Mouse (Mus musculus) erythroblast, embryonic 14.5 days (primary cell): ENCODE measurements around the gene Fshr.

Experiments
- GATA1 ChIP-seq: IDR thresholded peaks from 2 replicates; pipeline ENCODE4 v1.6.1; 2012; ENCODE audit warnings: low read length, inconsistent platforms, mixed read lengths
- TAL1 ChIP-seq: IDR thresholded peaks from 3 replicates; pipeline ENCODE4 v1.6.1; 2012; ENCODE audit warnings: low read length, inconsistent platforms, mixed read lengths

DNA sequence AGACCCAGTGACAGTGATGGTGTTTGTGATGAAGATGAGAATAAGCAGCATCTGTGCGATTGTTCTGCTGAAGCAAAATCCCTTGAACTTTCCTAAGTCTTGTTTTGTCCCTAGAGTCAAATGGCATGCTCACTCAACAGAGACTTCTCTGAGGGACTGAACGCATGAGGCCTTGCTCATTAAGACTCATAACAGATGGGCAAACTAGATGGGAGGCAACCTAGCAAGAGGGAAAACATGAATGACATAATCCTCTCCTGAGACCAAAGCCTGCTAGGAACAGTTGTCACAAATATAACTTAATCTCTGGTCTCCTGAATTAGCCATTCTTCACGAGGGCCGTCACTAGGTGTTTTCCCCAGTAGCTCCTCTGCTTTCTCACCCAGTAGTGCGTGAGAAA lies 194.5 kb downstream of the Fshr start:
- TF ChIP-seq TAL1 (no peak), GATA1 (no peak)
